Mouse (Mus musculus): Measurements from ENCODE around the gene Ank3.

The Ank3 gene

DNA sequence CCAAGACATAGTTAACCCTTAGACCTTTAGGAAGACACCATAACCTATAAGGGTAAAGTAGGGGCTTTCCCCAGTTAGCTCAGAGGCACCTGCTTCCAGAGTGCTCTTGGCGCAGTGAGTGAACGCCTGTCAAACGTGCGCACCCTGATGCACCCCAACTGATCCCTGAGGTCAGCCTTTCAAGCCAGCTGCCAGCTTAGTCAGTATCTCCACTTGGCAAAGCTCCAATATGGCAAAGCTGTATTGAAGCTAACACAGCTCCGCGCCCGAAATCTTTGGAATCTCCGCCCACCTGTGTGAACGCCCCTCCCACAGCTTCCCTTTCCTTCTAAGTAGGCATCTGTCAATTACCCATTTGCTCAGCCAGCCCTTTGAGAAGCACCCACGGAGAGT, 662.1 kb downstream of the Ank3 start:
- DNase-seq (ENCODE audit: low spot score) = no peak

DNA sequence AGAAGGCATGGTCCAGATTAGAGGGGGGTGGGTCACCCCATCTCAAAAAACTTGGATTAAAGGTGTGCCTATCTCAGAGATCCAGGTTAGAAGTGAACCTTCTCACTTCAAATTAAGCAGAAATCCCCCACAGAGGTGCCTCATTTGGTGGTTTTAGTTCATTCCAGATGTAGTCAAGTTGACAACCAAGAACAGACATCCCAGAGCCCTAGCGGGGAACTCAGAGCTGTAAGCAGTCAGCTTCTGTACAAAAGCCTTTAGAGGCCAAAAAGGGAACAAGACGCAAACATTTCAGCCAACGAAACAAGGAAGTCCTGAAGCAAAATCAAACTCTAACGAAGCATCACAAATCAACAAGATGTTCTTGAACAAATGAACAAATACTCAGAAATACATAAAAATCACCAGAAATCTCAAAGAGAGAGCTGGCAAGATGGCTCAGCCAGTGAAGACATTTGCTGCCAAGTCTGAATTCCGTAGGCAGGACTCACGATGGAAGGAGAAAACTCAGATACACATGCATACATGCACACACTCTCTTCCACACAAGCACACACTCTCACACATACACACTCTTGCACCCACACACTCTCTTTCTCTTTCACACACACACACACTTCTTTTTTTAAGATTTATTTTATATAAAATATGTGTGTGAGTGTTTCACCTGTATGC, 665.4 kb downstream of the Ank3 start:
- no peak for DNase-seq (ENCODE audit: low spot score)

DNA sequence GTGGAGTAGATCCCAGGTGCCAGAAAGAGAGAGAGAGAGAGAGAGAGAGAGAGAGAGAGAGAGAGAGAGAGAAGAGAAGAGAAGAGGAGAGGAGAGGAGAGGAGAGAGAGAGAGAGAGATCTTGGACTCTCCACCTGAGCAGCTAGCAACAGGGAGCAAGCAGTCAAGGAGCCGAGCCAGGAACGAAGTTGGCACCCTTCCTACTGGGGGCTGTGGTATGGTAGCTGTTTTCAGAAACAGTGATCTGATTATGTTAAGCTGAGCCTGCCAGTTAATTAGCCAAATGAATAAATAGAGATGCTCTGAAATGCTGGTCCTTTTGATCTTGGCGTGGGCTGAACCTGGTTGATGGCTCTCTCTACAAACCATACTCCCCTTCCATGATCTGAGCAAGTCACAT, 666.6 kb downstream of the Ank3 start:
- no peak for DNase-seq (ENCODE audit: low spot score)

- DNase-seq (ENCODE audit: low spot score) = no peak
Observed at GRCm38 (mm10) chr10:70066497-70067168, 668.1 kb downstream of the Ank3 start.

GRCm38 (mm10) chr10:70067169-70068115, 668.9 kb downstream of the Ank3 start:
- DNase-seq (ENCODE audit: low spot score) = no peak

DNA sequence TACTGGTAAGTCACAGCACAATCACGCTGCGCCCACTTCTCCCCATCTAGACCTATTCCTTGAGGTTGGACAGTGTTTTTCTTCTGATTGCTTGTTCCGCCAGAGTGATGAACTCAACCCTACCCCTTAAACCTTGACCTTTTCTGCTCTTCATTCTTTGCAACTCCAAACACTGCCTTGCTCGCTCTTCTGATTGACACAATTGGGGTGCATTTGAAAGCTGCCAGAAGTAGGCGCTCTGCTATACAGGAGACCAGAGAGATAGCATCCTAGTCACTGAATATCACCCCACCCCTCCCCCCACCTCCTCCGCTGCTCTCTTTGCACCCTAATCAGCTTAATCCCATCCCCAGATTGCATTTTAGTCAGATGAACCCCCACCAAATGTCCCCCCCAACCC, 670.7 kb downstream of the Ank3 start:
- no peak for DNase-seq (ENCODE audit: low spot score)

- DNase-seq (ENCODE audit: low spot score) = no peak
Observed at GRCm38 (mm10) chr10:70071334-70071733, 672.8 kb downstream of the Ank3 start.
